Mouse (Mus musculus) monocyte, adult 5-6 weeks (primary cell): ENCODE measurements around the gene Ep300. TPM values are rescaled to one million over a fixed set of nuclear protein-coding genes. Genes with fewer than 3 reads are reported as not detected.
A peak's percentile ranks its signal among the peaks of the same experiment; 100 is the strongest.
"Not testable (repeated sequence)": the region's sequence is repeated elsewhere in the genome, so short reads cannot be mapped to it uniquely, and the experiment has no call there.

ENCODE experiments used
- ATAC-seq: fragments of 153-309, 156-312 bp; replicated peaks from 2 replicates; pipeline ENCODE4 v1.8.0; 2017; ENCODE audit warnings: mild to moderate bottlenecking; ENCODE audit not compliant: low TSS enrichment, insufficient number of reproducible peaks, severe bottlenecking, poor library complexity, low FRiP score
- total RNA-seq: library from RNA; stranded (forward); fragments of 200-1000, 200-491, 200-594 nt; gene quantifications from 3 replicates; pipeline ENCODE4 v1.2.3, GENCODE M21; 2017

Ep300 gene
- total RNA-seq, 1 experiment from 2014 or later = 65.7 TPM

DNA sequence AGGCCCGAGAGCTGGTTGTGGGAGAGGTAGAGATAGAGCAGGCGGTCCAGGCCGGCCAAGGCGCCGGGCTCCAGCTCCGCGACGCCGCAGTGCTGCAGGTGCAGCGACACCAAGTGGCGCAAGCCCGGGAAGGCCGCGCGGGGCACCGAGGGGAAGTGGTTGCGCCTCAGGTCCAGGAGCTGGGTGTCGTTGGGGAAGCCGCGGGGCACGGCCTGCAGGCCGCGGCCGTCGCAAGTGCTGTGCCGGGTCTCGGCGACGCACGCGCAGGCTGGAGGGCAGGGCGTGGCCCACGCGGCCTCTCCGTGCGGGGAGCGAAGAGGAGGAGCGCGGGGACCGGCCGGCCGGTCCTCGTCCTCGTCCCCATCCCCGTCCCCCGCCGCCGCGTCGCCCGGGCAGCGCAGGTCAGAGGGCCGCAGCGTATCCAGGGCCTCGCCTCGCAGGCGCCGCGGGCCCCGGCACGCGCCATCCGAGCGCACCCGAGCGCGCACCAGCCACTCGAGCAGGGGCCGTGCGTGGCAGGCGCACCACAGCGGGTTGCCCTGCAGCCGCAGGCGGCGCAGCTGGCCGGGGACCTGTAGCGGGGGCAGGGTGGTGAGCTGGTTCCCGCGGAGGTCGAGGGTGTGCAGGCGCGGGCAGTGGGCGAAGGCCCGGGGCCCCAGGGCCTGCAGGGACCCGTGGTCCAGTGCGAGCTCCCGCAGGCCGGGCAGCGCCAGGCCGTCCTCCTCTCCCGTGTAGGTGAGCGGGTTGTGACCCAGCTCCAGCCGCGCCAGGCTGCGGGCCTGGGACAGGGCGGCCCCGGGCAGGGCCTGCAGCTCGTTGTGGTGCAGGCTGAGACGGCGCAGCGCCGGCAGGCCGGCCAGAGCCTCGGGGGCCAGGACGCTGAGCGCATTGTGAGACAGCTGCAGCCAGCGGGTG is 109.1 kb downstream of the Ep300 start:
- ATAC-seq = peak; percentile 72

DNA sequence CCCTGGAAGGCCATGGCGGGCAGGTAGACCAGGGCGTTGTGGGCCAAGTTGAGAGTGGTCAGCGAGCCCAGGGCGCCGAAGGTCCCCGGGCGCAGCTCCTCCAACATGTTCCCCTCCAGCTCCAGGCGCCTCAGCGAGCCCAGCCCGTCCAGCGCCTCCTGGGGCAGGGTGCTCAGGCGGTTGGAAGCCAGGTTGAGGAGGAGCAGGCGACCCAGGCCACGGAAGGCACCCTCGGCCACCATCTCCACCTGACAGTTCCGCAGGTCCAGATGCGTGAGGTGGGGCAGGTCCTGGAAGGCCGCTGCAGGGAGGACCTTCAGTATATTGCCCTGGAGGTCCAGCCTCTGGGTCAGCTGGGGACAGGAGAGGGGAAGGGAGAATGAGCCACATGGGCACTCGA is 109.7 kb downstream of the Ep300 start:
- ATAC-seq = no peak

GRCm38 (mm10) chr15:81697175-81697574 is 112.0 kb downstream of the Ep300 start, which contains the start of gene Chadl:
Chadl (minus strand) TSS chr15:81697287.
- ATAC-seq = no peak

DNA sequence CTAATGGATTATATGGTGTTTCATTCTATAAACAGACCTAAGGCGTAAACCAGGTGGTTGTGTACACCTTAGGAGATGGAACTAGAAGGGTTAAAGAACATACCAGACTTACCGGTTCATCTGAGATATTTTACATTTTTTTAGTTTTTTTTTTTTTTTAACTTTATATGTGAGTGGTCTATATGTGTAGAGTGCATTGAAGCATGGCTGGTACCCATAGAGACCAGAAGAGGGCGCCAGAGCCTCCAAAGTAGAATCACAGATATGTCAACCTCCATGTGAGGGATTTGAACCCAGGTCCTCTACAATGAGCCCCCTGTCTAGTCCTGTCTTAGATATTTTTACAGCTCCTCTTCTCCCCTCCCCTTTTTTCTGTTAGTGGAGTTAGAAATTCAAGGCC is 112.7 kb downstream of the Ep300 start:
- ATAC-seq = no peak

GRCm38 (mm10) chr15:81698532-81698931 is 113.4 kb downstream of the Ep300 start:
- peak; percentile 53; the same call in 1 of the 2 replicates for ATAC-seq

GRCm38 (mm10) chr15:81700161-81700560 is 115.0 kb downstream of the Ep300 start:
- ATAC-seq = peak; percentile 29; the same call in 1 of the 2 replicates

GRCm38 (mm10) chr15:81700601-81701000 is 115.5 kb downstream of the Ep300 start:
- no peak for ATAC-seq

- ATAC-seq = not testable (repeated sequence)
These were observed 116.2 kb downstream of the Ep300 start for GRCm38 (mm10) chr15:81701350-81701749.

Other genes with a start within 250 kb of the Ep300 start
- 43.5 to 45.1 TPM (median 44.4 TPM) in 3 replicates for gene Slc25a17, start 224.5 kb upstream of the Ep300 start, total RNA-seq
- gene St13, start 185.3 kb upstream of the Ep300 start, total RNA-seq = 172 to 282 TPM (median 279 TPM) in 3 replicates
- gene Xpnpep3, start 185.2 kb upstream of the Ep300 start, total RNA-seq = 7.1 to 12.2 TPM (median 7.6 TPM) in 3 replicates
- gene Dnajb7, start 177.1 kb upstream of the Ep300 start, total RNA-seq = 0.19 to 0.43 TPM in 2 of 3 replicates, not detected in the other
- 121 to 126 TPM (median 122 TPM) in 3 replicates for gene Rbx1, start 119.1 kb upstream of the Ep300 start, total RNA-seq
- gene L3mbtl2, start 78.5 kb downstream of the Ep300 start, total RNA-seq = 13.0 to 31.2 TPM (median 13.7 TPM) in 3 replicates
- gene Chadl, start 111.9 kb downstream of the Ep300 start, total RNA-seq = 0.29 TPM in 1 of 3 replicates, not detected in the others
- gene Zc3h7b, start 159.7 kb downstream of the Ep300 start, total RNA-seq = 6.6 to 14.2 TPM (median 7.1 TPM) in 3 replicates
- gene Rangap1, start 160.2 kb downstream of the Ep300 start, total RNA-seq = 37.6 to 62.3 TPM (median 38.3 TPM) in 3 replicates
- 44.4 to 60.3 TPM (median 52.9 TPM) in 3 replicates for gene Tef, start 217.1 kb downstream of the Ep300 start, total RNA-seq